Mouse (Mus musculus) intestine, embryonic 15.5 days (tissue): ENCODE measurements around the gene Phyh. TPM values are rescaled to one million over a fixed set of nuclear protein-coding genes. Genes with fewer than 3 reads are reported as not detected.
"Not testable (repeated sequence)": the region's sequence is repeated elsewhere in the genome, so short reads cannot be mapped to it uniquely, and the experiment has no call there.

Experiments used
- ATAC-seq: fragments of 200-750 bp; cut with Nextera tagmentation; 2 replicates; pipeline ENCODE4 v1.8.0; 2017; ENCODE audit warnings: moderate TSS enrichment, moderate library complexity
- H3K27ac ChIP-seq: fragments of 300-500 bp; sonication (generic); 2 replicates; pipeline ENCODE4 v1.5.1; 2015; ENCODE audit warnings: mild to moderate bottlenecking, inconsistent platforms
- H3K27me3 ChIP-seq: fragments of 300-500 bp; sonication (generic); replicated peaks from 2 replicates; pipeline ENCODE4 v1.6.1; 2015; ENCODE audit warnings: inconsistent platforms
- H3K36me3 ChIP-seq: fragments of 300-500 bp; sonication (generic); 2 replicates; pipeline ENCODE4 v1.6.1; 2015; ENCODE audit warnings: inconsistent platforms
- H3K4me1 ChIP-seq: fragments of 300-500 bp; sonication (generic); replicated peaks from 2 replicates; pipeline ENCODE4 v1.6.1; 2015; ENCODE audit warnings: inconsistent platforms
- H3K4me2 ChIP-seq: fragments of 300-500 bp; sonication (generic); replicated peaks from 2 replicates; pipeline ENCODE4 v1.6.1; 2015; ENCODE audit warnings: mild to moderate bottlenecking, inconsistent platforms
- H3K4me3 ChIP-seq: fragments of 300-500 bp; sonication (generic); replicated peaks from 2 replicates; pipeline ENCODE4 v1.5.1; 2015; ENCODE audit warnings: inconsistent platforms
- H3K9ac ChIP-seq: fragments of 300-500 bp; sonication (generic); 2 replicates; pipeline ENCODE4 v1.6.1; 2015; ENCODE audit warnings: inconsistent platforms
- H3K9me3 ChIP-seq: fragments of 300-500 bp; sonication (generic); 2 replicates; pipeline ENCODE4 v1.6.1; 2016; ENCODE audit warnings: inconsistent platforms
- WGBS: fragments of 180-500 bp; shearing (Covaris S2); methylation state at CpG from one replicate; pipeline ENCODE4 v1.1.7; 2015; 5-methylcytosine and 5-hydroxymethylcytosine counted together
- polyA plus RNA-seq: library from polyadenylated mRNA; unstranded; fragments of >200 nt; fragmentation: Nextera tagmentation; extraction: Ambion mirVana; gene quantifications from 2 replicates; pipeline ENCODE4 v1.2.1, GENCODE M21; 2015

The Phyh gene
- polyA plus RNA-seq, 1 experiment from 2014 or later: 83.7 TPM

DNA sequence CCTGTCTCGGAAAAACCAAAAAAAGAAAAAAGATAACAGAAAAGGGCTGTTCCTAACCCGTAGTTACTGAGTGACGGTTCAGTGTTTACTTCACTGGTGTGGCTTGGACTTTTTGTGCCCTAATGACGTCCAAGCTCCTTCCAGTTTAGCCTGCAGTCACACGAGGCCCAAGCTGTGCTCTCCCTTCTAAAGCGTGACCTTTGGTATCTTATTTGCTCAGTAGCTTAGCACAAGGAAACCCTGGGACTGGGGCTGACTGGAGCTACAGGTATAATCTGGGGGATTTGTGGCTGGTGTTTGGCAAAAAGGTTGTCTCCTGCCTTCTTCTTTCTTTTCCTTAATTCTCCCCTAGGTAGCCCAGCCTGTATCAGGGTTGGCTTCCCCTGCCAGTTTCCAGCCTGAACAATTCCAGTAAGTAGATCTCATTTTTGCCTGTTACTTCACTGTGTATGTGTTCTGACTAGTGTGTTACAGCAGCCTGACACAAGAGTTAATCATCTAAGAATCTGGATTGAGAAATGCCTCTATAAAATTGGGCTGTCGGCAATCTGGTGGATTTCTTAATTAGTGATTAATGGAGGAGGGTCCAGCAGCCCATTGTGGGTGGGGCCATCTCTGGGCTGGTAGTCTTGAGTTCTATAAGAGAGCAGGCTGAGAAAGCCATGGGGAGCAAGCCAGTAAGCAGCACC lies 3.8 kb downstream of the Phyh start:
- Histone ChIP-seq H3K4me2 (no peak overlapping the region), H3K4me1 (peaks cover 12% of the 10 kb centered on the region; the same call in 1 of the 2 replicates), H3K27me3 (no peaks in the 10 kb centered on the region), H3K9ac (no peak overlapping the region), H3K4me3 (no peak overlapping the region), H3K27ac (peak overlapping the region; percentile 60), H3K9me3 (no peaks in the 10 kb centered on the region), H3K36me3 (no peaks in the 10 kb centered on the region)
- peak; percentile 75 for ATAC-seq
- WGBS: 41% methylated on average over 7 of the region's 7 CpGs

- H3K9me3 ChIP-seq: no peaks in the 10 kb centered on the region
- 87% methylated on average over 3 of the region's 3 CpGs for WGBS
- peaks cover 11% of the 10 kb centered on the region; the same call in 1 of the 2 replicates for H3K36me3 ChIP-seq
- H3K4me2 ChIP-seq: no peak overlapping the region
- no peak overlapping the region for H3K9ac ChIP-seq
- H3K4me1 ChIP-seq: no peaks in the 10 kb centered on the region
- no peak for ATAC-seq
- no peaks in the 10 kb centered on the region for H3K27me3 ChIP-seq
- H3K27ac ChIP-seq: no peak overlapping the region
- no peak overlapping the region for H3K4me3 ChIP-seq
Measured at GRCm38 (mm10) chr2:4927391-4927790, 8.6 kb downstream of the Phyh start.

- no peaks in the 10 kb centered on the region for H3K9me3 ChIP-seq
- no peak overlapping the region for H3K9ac ChIP-seq
- H3K4me3 ChIP-seq: no peak overlapping the region
- H3K4me2 ChIP-seq: no peak overlapping the region
- H3K27ac ChIP-seq: no peak overlapping the region
- WGBS: 77% methylated on average over 2 of the region's 2 CpGs
- H3K27me3 ChIP-seq: no peaks in the 10 kb centered on the region
- no peak for ATAC-seq
- no peaks in the 10 kb centered on the region for H3K4me1 ChIP-seq
- H3K36me3 ChIP-seq: peaks cover 11% of the 10 kb centered on the region; the same call in 1 of the 2 replicates
Measured at GRCm38 (mm10) chr2:4929230-4929629, 10.4 kb downstream of the Phyh start.

- no peak overlapping the region for H3K4me2 ChIP-seq
- H3K27me3 ChIP-seq: no peaks in the 10 kb centered on the region
- no peak overlapping the region for H3K4me3 ChIP-seq
- H3K9ac ChIP-seq: no peak overlapping the region
- no peak for ATAC-seq
- no peak overlapping the region for H3K27ac ChIP-seq
- H3K36me3 ChIP-seq: peaks cover 8% of the 10 kb centered on the region; the same call in 1 of the 2 replicates
- WGBS: 82% methylated on average over 9 of the region's 9 CpGs
- H3K4me1 ChIP-seq: no peaks in the 10 kb centered on the region
- no peaks in the 10 kb centered on the region for H3K9me3 ChIP-seq
Measured at GRCm38 (mm10) chr2:4934516-4934915, 15.7 kb downstream of the Phyh start.

- peaks cover 4% of the 10 kb centered on the region; the same call in 1 of the 2 replicates for H3K36me3 ChIP-seq
- no peak overlapping the region for H3K4me3 ChIP-seq
- no peaks in the 10 kb centered on the region for H3K27me3 ChIP-seq
- no peaks in the 10 kb centered on the region for H3K9me3 ChIP-seq
- WGBS: 85% methylated on average over 7 of the region's 7 CpGs
- ATAC-seq: no peak
- no peak overlapping the region for H3K27ac ChIP-seq
- H3K9ac ChIP-seq: no peak overlapping the region
- no peak overlapping the region for H3K4me2 ChIP-seq
- H3K4me1 ChIP-seq: no peaks in the 10 kb centered on the region
Measured at GRCm38 (mm10) chr2:4937931-4938330, 19.1 kb downstream of the Phyh start.

- 88% methylated on average over 11 of the region's 11 CpGs for WGBS
- H3K4me2 ChIP-seq: no peak overlapping the region
Measured at GRCm38 (mm10) chr2:4940861-4941260, 22.0 kb downstream of the Phyh start.

DNA sequence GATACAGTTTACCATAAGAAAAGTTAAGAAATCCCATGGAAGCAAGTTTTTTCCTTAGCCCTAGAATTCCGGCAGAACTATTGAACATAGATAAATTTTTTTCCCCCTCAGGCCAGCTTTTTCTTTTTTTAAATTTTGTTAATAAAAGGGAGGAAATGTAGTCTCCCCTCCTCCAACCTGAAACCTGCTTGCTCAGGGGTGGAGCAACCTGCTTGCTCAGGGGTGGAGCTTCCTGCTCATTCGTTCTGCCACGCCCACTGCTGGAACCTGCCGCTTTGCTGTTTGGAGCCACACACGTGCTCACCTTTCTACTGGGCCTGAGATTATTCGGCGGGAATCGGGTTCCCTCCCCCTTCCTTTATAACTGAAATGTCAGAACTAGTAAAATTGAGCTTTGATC lies 30.9 kb downstream of the Phyh start:
- H3K27me3 ChIP-seq, ATAC-seq, H3K9me3 ChIP-seq, H3K4me3 ChIP-seq, H3K36me3 ChIP-seq, H3K4me2 ChIP-seq, H3K4me1 ChIP-seq, H3K9ac ChIP-seq, H3K27ac ChIP-seq: not testable (repeated sequence)
- 89% methylated on average over 8 of the region's 8 CpGs for WGBS

More at GRCm38 (mm10) chr2:4940861-4941260, 22.0 kb downstream of the Phyh start:
- ATAC-seq: no peak
- H3K36me3 ChIP-seq: peaks cover 4% of the 10 kb centered on the region; the same call in 1 of the 2 replicates
- H3K4me3 ChIP-seq: no peak overlapping the region
- no peaks in the 10 kb centered on the region for H3K4me1 ChIP-seq
- H3K27ac ChIP-seq: no peak overlapping the region
- peaks cover 3% of the 10 kb centered on the region; the same call in 1 of the 2 replicates for H3K9me3 ChIP-seq
- H3K27me3 ChIP-seq: no peaks in the 10 kb centered on the region
- H3K9ac ChIP-seq: no peak overlapping the region

GRCm38 (mm10) chr2:4950986-4951385 lies 32.2 kb downstream of the Phyh start:
- no peaks in the 10 kb centered on the region for H3K27me3 ChIP-seq
- H3K4me3 ChIP-seq: no peak overlapping the region
- no peaks in the 10 kb centered on the region for H3K4me1 ChIP-seq
- no peak for ATAC-seq
- H3K9me3 ChIP-seq: no peaks in the 10 kb centered on the region
- no peak overlapping the region for H3K9ac ChIP-seq
- 91% methylated on average over 2 of the region's 2 CpGs for WGBS
- H3K4me2 ChIP-seq: no peak overlapping the region
- H3K36me3 ChIP-seq: no peaks in the 10 kb centered on the region
- H3K27ac ChIP-seq: no peak overlapping the region

- Histone ChIP-seq H3K4me3 (no peak overlapping the region), H3K27me3 (no peaks in the 10 kb centered on the region), H3K27ac (no peak overlapping the region), H3K4me2 (no peak overlapping the region), H3K9me3 (no peaks in the 10 kb centered on the region), H3K4me1 (no peaks in the 10 kb centered on the region), H3K9ac (no peak overlapping the region), H3K36me3 (no peaks in the 10 kb centered on the region)
- ATAC-seq: no peak
- 86% methylated on average over 6 of the region's 6 CpGs for WGBS
Measured at GRCm38 (mm10) chr2:4954216-4954760, 35.5 kb downstream of the Phyh start.

- Histone ChIP-seq H3K27ac (no peak overlapping the region), H3K9me3 (no peaks in the 10 kb centered on the region), H3K36me3 (no peaks in the 10 kb centered on the region), H3K4me1 (no peaks in the 10 kb centered on the region), H3K4me3 (no peak overlapping the region), H3K9ac (no peak overlapping the region), H3K27me3 (no peaks in the 10 kb centered on the region), H3K4me2 (no peak overlapping the region)
- 84% methylated on average over 12 of the region's 12 CpGs for WGBS
- no peak for ATAC-seq
Measured at GRCm38 (mm10) chr2:4958039-4958438, 39.2 kb downstream of the Phyh start.

GRCm38 (mm10) chr2:4967806-4968205 lies 49.0 kb downstream of the Phyh start:
- Histone ChIP-seq H3K4me2 (no peak overlapping the region), H3K4me3 (no peak overlapping the region), H3K9me3 (no peaks in the 10 kb centered on the region), H3K27me3 (no peaks in the 10 kb centered on the region), H3K9ac (no peak overlapping the region), H3K4me1 (no peaks in the 10 kb centered on the region), H3K27ac (no peak overlapping the region), H3K36me3 (no peaks in the 10 kb centered on the region)
- ATAC-seq: no peak
- WGBS: 89% methylated on average over 2 of the region's 2 CpGs

- Histone ChIP-seq H3K4me1 (no peaks in the 10 kb centered on the region), H3K36me3 (no peaks in the 10 kb centered on the region), H3K27me3 (no peaks in the 10 kb centered on the region), H3K9ac (no peak overlapping the region), H3K4me3 (no peak overlapping the region), H3K9me3 (no peaks in the 10 kb centered on the region), H3K4me2 (no peak overlapping the region), H3K27ac (no peak overlapping the region)
- ATAC-seq: no peak
- 73% methylated on average over 2 of the region's 2 CpGs for WGBS
Measured at GRCm38 (mm10) chr2:4969083-4969482, 50.3 kb downstream of the Phyh start.

DNA sequence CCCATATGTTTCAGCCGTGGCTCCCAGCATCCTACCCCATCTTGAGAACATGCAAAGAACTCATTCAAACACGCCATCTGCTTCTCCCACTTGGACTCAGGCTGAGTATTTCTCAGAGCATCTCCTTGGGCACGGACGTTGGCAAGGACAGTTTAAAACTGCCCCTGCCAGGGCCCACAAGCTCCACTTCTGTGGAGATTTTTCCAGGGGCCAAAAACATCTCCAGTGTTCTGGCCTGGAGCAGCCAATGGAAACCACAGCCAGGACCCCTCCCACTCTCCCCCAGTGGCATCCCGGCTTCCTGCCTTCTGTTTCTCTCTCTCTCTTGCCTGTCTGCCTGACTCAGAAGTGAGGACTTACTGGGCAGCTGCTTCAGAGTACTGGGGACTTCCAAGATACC lies 57.0 kb downstream of the Phyh start, which contains the start of gene Ucma:
Gene Ucma, plus strand, starts transcription at position 316 of the 400 bp plus-strand sequence.
- no peak within 1 kb of the TSS for H3K9ac ChIP-seq
- ATAC-seq: no peak
- H3K4me1 ChIP-seq: 0 out of 2 replicates have a peak, but pooled peaks cover 2% of the 10 kb centered on the region
- no peak within 1 kb of the TSS for H3K4me2 ChIP-seq
- no peak within 1 kb of the TSS for H3K27ac ChIP-seq
- WGBS: 71% methylated on average over 5 of the region's 5 CpGs
- H3K27me3 ChIP-seq: no peaks in the 10 kb centered on the region
- no peaks in the 10 kb centered on the region for H3K9me3 ChIP-seq
- no peaks in the 10 kb centered on the region for H3K36me3 ChIP-seq
- no peak within 1 kb of the TSS for H3K4me3 ChIP-seq
